Mouse (Mus musculus): ENCODE measurements around the gene Rasa3.

The Rasa3 gene

DNA sequence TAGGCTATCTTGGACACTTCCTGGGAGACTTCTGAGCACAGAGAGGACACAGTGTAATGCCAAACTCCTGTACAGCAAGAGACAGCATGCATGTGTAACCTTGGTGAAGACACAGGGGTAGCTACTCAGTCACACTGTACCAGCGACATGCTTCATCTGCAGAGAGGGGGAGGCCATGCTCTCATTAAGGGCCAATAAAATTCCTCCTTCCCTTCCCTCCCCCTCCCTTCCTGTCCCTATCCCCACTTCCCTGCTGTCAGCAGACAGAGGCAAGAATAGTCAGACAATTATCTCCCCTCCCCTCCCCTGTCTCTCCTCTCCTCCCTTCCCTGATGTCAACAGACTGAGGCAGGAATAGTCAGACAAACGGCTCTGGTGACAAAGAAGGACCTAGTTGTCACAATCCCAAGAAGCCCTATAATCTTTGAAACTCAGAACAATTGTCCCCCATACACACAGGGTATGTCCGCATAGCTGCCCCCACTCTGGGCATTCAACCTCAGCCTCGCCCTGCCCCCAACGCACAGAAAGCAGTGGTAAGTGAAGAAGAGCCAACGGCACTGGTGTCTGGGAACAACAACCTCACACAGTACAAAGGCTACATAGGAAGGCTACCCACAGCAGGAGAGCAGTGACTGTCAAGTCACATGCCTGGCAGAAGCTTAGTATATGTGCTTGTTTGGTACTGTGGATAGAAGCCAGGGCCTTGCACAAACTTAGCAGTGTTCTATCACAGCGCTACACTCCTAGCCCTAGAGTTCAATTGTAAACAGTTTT, 28.8 kb downstream of the Rasa3 start:
- peak; percentile 42 for DNase-seq (ENCODE audit: low spot score)

DNA sequence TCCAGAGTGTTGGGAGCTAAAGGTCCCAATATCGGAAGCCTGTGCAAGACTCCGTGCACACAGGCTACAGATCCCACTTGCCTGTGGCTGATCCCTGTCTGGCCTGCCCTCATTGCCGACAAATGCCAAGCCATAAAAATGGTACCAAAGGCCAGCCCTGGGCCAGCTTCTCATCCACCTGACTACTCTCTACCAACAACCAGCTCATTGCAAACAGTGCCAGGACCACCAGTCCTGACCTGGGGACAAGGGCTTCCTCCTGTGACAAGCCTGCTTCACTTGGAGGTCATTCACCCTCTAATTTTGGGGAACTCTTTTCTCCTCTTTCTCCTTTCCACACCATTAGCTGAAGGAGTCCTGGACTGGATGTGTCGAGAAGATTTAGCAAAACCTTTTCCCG, 29.8 kb downstream of the Rasa3 start:
- no peak for DNase-seq (ENCODE audit: low spot score)

DNA sequence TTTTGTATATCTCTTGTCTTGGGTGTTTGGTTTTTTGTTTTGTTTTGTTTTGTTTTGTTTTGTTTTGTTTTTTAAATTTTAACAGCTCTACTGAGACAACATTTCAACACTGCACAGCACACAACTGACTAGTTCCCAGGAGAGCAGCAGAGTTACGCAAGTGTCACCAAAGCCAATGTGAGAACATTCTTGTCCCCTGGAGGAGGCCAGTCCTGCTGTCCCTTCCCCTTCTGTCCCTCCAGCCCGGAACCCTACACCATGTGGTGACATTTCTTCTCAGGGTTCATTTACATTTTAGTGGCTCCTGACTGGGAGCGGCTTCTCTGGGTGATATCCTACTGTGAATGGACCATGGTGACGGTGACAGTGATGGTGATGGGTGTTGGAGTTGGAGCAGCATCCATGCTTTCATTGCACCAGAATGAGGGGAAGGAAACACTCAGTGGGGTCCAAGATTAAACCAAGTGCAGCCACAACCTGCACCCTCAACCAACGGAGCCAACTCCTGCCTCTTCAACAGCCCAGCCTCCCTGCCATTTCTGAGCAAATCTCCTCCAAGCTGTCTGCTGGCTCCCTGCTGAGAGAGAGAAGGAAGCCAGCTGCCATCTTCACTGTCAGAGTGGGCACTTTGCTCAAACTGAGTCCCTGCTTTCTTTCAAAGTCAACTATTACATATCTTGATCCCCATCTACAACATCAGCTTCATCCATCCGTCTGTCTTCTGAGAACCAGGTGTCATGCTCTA, 32.3 kb downstream of the Rasa3 start:
- DNase-seq (ENCODE audit: low spot score) = no peak

DNA sequence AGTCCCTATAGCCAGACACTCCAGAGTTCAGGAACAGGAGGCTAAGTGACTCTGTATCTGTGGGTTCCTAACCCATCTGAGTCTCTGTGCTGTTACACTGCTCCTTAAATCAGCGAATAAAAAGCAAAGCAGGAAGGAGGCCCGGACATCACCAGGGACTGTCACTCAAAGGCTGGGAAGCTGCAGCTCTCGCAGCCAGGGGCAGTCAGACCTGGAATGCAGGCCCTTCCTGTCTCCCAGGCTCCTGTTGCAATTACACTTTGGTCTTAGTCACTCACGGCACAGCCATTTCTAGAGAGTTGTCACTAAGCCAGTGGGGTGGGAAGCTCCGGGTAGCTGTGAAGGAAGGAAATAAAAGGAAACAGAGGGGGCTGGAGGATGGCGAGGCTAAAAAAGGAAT, 33.2 kb downstream of the Rasa3 start:
- DNase-seq (ENCODE audit: low spot score) = peak; percentile 56

DNA sequence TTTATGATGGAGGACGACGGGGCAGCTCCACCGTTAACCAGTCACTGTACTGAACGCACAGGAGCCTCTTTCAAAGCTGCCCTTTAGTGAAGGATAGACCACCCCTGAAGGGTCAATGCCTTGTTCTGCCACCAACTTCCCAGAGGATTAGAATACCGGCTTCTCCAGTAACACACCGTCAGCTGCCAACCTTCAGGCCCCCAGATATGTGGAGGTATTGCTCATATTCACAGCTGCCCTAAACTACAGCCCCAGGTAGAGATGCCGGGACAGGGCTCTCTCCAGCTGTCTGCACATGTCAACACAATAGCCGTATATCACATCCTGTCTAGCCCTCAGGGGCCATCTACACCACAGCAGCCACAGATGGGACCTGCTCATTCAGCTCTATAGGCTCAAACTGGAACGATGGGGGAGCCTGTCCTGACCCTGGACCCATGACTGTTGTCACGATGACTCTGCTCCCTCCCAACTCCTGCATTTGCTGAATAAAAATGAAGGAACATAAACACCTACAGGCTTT, 34.7 kb downstream of the Rasa3 start:
- DNase-seq (ENCODE audit: low spot score) = no peak

DNA sequence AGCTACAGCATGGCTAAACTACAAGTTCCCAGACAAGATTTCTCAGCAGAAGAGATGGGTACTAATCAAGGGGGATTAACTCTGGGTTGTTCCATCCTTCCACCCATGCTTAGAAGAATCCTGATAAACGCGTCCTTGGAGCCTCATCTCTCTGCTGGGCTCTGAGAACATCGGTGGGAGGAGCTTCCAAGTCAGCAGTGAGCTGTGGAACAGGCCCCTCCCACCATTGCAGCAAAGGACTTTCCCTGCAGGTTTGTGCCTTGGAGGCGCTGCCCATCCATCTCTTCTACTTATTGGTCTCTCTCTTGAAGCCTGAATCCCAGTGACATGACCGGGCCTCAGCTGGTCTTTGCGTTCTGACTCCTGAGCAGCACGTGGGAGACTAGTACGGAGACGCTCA, 36.2 kb downstream of the Rasa3 start:
- DNase-seq (ENCODE audit: low spot score) = no peak

DNA sequence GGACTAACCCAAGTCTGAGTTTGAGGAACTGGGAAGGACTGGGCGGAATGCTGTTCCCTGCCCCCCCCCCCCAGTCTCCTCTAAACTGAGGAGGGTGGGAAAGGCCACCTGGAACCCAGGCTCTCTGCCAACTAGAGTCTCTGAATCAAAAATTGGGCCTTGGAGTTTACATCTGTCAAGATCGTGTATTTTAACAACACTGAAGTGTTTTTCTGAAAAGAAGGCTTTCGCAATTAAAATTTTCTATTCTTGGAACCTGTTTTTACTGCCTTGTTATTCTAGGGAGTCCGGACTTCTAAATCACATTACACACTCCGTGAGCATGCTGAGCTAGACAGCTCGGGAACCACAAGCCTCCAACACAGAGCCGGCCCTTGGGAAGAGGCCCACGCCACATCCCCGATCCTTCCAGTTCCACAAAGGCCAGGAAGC, 36.9 kb downstream of the Rasa3 start:
- DNase-seq (ENCODE audit: low spot score) = no peak

DNA sequence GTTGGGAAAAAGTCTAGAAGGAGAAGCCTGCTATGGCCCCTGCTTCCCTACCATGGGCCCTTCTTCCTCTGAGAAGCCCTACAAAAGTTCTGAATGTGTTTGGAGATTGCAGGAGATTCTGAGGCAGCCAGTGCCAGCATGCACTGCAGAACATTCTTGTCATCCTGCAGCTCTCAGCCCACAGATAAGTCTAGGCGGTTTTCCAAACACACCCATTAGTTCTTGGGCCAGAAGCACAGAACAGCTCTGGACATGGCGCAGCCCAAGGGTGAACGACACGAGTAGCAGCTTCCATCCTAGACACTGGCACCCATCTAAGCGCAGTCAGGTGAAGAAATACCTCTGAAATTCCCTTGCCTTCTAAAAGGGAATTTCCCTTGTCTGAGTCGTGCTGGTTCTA, 44.3 kb downstream of the Rasa3 start:
- no peak for DNase-seq (ENCODE audit: low spot score)

DNA sequence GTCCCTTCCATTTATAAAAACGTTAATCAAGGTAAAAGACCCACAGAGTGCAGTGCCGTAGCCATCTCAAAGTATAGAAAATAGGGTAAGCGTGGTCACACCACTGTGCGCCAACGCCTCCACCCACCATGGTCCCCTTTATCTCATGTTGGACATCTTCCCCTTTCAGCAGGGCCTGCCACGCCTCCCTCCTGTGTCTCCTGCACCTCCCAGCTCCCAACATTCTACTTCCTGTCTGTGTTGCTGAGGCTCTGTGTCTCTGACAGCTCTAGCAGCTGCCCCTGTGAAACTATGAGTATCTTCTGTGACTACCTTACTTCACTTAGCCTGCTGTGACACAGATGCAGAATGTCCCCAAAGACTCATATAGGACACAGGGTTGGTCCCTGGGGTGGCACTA, 45.1 kb downstream of the Rasa3 start:
- DNase-seq (ENCODE audit: low spot score) = no peak

DNA sequence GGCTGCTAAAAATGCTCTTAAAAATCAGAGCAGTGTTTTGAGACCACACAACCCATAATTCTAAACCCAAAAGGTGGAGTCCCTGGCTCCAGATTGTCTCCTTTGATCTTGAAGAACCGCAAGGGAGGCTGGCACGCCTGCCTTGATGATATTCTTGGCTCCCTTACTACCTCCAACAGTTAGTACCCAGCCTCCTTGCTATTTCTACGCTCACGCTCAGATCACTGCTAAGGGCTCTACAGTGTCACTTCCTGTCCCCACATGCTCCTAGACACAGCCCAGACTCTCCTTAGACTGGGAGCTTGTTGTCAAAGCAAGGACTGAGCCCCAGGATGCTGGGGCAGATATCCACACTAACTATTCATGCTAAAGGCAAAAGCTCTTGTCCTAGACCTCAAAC, 46.6 kb downstream of the Rasa3 start:
- no peak for DNase-seq (ENCODE audit: low spot score)

DNA sequence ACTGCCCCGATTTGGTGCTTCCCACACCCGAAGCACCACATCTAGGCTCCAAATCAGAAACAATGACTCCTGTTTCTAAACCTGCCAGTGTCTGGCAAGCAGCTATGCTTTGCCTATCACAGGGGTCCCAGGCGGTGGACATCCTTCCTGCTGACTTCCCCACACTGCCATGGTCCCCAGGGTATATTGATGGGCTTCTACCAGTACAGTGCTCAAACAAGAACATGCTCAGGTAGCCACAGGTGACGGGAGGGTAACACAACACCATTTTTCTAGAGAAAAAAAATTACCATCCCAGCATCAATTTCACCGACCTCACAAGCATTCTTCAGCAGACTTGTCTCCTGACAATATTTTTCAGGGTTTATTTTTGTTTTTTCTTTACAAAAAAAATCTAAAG, 47.2 kb downstream of the Rasa3 start:
- DNase-seq (ENCODE audit: low spot score) = no peak

DNA sequence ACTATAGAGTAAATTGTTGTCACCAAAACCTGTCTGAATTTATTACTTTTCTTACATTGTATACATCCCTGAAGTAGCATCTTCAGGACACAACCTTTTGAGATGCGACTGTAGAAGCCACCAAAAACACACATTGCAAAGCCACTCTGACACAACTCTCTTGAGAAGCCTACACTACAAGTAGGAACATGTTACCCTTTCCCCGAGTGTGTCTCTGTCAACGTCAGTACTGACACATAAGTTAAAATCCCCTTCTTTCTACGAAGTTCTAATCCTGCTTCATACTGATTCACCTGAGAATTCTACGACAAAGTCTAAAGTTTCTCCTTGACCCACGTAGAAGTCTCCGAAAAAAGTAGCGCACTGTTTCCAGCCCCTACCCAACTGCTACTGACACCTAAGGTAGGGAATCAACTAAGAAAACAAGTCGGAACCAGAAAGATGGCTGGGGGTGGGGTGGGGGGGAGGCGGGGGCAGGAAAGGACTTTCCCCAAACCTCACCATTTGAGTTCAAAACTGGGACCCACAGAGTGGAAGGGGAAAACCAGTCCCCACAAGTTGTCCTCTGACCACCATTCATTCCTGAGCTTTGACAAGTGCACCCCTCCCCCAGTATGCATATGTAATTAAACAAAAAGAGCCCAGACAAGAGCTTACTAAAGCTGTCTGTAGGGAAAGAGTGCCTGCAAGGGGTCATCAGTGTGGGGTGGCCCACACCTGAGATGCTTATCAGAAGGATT, 47.9 kb downstream of the Rasa3 start:
- DNase-seq (ENCODE audit: low spot score) = no peak

DNA sequence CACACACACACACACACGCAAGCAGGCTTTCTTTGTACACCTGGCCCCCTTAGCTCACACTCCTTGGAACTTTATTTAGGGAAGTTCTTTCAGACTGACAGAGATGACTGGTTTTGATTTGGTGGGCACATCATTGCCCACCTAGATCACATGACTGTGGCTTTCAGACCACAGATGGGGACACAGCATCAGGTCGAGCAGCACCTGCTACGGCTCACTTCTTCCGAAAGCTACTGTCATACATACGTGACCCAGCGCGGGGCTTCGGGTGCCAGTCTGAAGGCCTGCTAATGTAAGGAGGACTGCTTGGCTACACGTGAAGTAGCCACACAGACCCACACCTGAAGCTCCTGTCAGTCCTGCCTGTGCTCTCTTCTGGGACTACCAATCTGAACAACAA, 49.3 kb downstream of the Rasa3 start:
- DNase-seq (ENCODE audit: low spot score) = no peak

DNA sequence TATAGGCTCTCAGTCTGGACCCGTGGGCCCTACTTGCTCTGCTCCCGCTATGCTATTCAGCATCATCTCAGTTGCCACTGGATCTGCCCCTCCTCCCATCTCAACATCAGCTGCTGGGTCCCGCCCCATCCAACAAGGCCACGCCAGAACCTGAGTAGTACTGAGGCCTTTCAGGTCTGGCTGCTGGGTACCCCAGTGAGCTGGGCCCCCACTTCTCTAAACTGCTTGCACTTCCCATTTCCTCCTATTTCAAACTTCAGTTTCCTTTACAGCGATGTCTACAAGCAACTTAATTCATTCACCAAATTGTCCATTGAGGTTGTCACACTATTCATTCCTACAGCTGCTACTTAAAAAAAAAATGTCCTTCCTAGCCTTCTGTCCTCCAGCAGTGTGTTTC, 49.8 kb downstream of the Rasa3 start:
- no peak for DNase-seq (ENCODE audit: low spot score)

DNA sequence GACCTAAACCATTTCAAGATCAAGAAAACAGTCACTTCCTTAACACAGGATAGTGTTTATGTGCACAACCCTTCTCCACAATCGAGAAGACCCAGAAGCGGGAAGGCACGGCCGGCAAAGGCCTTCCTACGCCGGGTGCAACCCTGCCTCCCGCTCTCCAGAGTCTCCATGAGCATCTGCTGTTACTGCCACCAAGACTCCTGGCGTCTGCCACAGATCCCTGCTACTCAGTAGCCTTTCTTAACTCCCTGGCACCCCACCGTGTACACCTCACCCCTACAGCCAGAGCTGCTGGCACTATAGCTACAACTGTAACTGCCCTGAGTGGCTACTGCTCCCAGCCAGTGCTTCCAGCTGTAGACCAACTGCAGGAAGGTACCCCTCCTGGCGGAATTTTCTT, 51.3 kb downstream of the Rasa3 start:
- no peak for DNase-seq (ENCODE audit: low spot score)

DNA sequence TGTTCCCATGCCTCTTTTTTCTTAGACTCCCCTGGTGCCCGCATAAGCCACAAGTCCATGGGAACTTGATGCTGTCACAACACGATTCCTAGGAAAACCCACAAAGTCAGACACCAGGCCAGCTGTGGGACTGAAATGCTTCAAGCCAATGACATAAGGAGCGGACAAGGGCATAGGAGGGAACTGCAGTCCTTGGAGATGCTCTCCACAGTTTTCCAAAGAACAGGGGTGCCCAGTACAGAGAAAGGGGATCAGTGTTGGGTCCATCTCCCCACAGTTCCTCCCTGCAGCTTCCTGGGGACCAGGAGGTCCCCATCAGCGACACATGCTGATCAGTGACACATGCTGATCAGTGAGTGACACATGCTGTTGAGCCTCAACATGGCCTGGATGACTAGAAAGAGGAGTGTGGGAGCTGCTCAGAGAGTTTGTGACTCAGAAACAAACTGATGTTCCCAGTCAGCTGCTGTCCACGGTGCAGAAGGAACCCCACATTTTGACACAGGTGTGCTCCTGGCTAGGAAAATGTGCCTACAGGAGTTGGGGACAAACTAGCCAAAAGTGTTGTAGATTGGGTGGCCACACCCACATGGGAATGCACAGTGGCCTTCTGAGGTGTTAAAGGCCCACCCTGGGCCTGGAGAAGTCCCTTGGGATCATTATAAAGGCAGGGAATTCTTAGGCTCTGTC, 52.0 kb downstream of the Rasa3 start:
- DNase-seq (ENCODE audit: low spot score) = no peak

DNA sequence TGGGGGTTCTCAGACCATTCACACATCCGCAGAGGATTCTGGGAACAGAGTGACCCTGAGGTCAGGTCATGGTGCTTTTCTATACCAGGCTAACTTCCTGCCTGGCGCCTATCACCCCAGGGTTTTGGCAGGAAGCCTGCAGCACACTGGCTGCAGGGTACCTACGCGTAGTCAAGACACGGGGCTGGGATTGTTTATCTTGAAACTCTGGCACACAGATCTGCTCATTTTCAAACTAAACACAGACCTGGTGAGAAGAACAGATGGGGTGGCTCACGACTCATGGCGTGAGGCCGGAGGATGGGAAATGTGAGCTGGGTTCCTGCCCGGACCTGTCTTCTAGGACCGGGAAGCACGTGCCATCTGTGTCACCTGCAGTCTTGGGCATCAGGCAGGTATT, 52.5 kb downstream of the Rasa3 start:
- DNase-seq (ENCODE audit: low spot score) = peak; percentile 65

DNA sequence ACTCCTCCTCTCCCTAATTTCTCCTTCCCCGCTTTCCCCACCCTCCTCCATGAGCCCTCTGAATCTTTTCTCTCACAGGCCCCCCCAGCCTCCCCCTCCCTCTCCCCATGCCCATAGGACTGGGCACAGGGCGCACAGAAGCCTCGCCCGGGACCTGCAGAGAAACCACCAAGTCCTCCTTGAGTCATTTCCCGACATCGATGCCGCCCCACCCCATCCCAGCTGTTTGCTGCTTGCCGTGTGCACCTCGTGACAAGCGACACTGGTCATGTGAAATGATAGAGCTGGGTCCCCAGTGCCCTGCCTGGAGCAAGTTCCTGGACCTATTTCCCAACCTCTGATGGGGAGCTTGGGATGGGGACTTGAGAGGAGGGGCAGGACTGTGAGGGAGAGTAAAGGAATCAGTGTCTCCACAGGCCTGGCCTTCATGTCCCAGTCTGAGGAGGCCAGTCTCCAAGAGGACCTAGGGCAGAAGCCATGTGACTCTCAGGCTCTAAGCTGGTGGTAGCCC, 53.4 kb downstream of the Rasa3 start:
- no peak for DNase-seq (ENCODE audit: low spot score)

DNA sequence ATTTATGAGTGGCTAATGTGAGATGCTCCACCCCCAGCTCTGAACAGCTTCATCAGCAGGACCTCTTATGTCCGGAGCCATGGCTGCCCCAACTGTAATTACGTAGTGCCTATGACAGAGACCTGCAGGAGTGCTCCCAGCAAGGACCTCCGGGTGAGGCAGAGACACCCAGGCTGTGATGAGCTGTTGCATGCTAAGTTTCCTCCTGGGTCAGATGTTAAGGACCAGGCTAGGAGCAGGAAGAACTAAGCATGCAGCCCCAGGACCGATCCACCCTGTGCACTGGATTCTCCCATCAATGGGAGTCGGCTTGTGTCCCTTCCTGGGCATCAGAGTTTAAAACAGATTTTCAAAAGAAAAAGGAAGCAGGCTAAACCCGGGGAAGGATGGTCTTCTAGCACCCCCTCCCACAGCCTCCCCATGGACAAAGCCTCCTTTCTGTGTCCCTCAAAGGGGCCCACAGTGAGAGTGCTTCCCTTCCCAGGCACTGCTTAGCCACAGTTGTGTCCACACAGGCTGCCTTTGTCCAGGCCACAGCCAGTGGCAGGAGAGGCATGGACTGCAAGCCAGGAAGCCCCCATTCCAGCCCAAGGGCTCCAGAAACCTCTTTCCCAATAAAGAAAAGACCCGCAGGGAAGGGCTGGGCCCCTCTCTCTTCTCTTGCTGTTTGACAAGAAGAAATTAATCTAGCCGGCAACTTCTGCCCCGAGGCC, 54.2 kb downstream of the Rasa3 start:
- DNase-seq (ENCODE audit: low spot score) = peak; percentile 36

DNA sequence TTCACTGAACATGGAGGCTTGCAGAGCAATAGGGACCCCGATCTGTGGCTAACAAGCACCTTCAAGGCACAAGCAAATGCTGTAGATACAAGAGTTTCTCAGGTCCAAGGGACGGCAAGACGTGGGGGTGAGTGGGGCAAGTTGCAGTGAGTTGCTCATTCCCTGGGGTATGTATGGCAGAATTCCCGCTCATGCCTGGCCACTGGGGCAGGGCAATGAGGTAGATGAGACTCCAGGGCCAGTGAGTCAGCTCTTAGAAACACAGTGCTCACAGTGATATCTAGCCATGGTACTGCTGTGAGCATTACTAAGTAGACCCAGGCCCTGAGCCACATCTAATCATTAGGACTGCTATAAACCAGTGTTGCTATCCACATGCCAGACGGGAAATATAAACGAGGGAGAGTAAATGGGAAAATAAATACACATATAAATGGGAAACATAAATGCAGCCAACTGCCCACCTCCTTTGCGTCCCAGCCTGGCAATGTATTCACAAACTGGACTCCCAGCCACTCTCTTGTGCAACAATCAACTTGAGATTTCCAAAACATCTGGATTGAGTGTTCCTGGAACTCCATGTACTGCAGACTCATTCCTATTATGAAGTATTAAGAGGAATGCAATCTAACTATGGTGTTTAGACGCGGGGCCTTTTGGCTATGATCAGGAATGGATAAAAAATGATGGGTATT, 57.0 kb downstream of the Rasa3 start:
- no peak for DNase-seq (ENCODE audit: low spot score)

All from embryo, embryonic 10 days (tissue).